Mouse (Mus musculus) embryo, embryonic 10.5 days (tissue): ENCODE results near the gene Igsf8.
A peak's percentile ranks its signal among the peaks of the same experiment; 100 is the strongest.

ENCODE experiments used
- DNase-seq: peaks from one replicate; pipeline ENCODE4 v3.0.0-alpha.2; 2015; ENCODE audit warnings: low spot score

The Igsf8 gene

GRCm38 (mm10) chr1:172304443-172304842 lies 43.0 kb downstream of the Igsf8 start:
- no peak for DNase-seq

GRCm38 (mm10) chr1:172305153-172305552 lies 43.7 kb downstream of the Igsf8 start:
- no peak for DNase-seq

GRCm38 (mm10) chr1:172305635-172306034 lies 44.2 kb downstream of the Igsf8 start:
- DNase-seq = peak; percentile 23

- DNase-seq = no peak
These were observed 44.8 kb downstream of the Igsf8 start for GRCm38 (mm10) chr1:172306196-172306595.

GRCm38 (mm10) chr1:172306885-172307284 lies 45.4 kb downstream of the Igsf8 start:
- no peak for DNase-seq

- no peak for DNase-seq
These were observed 46.5 kb downstream of the Igsf8 start for GRCm38 (mm10) chr1:172307936-172308335.

GRCm38 (mm10) chr1:172308409-172308808 lies 47.0 kb downstream of the Igsf8 start:
- no peak for DNase-seq

- DNase-seq = peak; percentile 100
These were observed 48.4 kb downstream of the Igsf8 start for GRCm38 (mm10) chr1:172309699-172310398.

GRCm38 (mm10) chr1:172311248-172311906 lies 49.9 kb downstream of the Igsf8 start:
- DNase-seq = peak; percentile 58

GRCm38 (mm10) chr1:172311921-172312767 lies 50.7 kb downstream of the Igsf8 start:
- DNase-seq = peak; percentile 90

- no peak for DNase-seq
These were observed 51.5 kb downstream of the Igsf8 start for GRCm38 (mm10) chr1:172312768-172313561.

GRCm38 (mm10) chr1:172313613-172314411 lies 52.4 kb downstream of the Igsf8 start:
- no peak for DNase-seq

- DNase-seq = no peak
These were observed 53.5 kb downstream of the Igsf8 start for GRCm38 (mm10) chr1:172314911-172315310.

- no peak for DNase-seq
These were observed 56.0 kb downstream of the Igsf8 start for GRCm38 (mm10) chr1:172317431-172317830.

- no peak for DNase-seq
These were observed 56.5 kb downstream of the Igsf8 start for GRCm38 (mm10) chr1:172317946-172318345.

- DNase-seq = no peak
These were observed 57.1 kb downstream of the Igsf8 start for GRCm38 (mm10) chr1:172318424-172319035.

GRCm38 (mm10) chr1:172319346-172319745 lies 57.9 kb downstream of the Igsf8 start:
- no peak for DNase-seq

GRCm38 (mm10) chr1:172319921-172320411 lies 58.5 kb downstream of the Igsf8 start:
- peak; percentile 53 for DNase-seq

GRCm38 (mm10) chr1:172322725-172323124 lies 61.3 kb downstream of the Igsf8 start:
- DNase-seq = no peak

- no peak for DNase-seq
These were observed 61.9 kb downstream of the Igsf8 start for GRCm38 (mm10) chr1:172323298-172323697.
